Mouse (Mus musculus) limb, embryonic 10.5 days (tissue): ENCODE results near the gene Rad52. TPM values are rescaled to one million over a fixed set of nuclear protein-coding genes. Genes with fewer than 3 reads are reported as not detected.

Source experiments
- DNase-seq: peaks from one replicate; pipeline ENCODE4 v3.0.0-alpha.2; 2017; ENCODE audit warnings: low spot score
- H3K27ac ChIP-seq: fragments of 300-500 bp; sonication (generic); 2 replicates; pipeline ENCODE4 v1.5.1; 2016; ENCODE audit warnings: mild to moderate bottlenecking
- H3K27me3 ChIP-seq: fragments of 300-500 bp; sonication (generic); 2 replicates; pipeline ENCODE4 v1.6.1; 2016; ENCODE audit warnings: low read depth, mild to moderate bottlenecking; ENCODE audit not compliant: poor library complexity, severe bottlenecking
- H3K36me3 ChIP-seq: fragments of 300-500 bp; sonication (generic); 2 replicates; pipeline ENCODE4 v1.6.1; 2016; ENCODE audit warnings: mild to moderate bottlenecking, moderate library complexity
- H3K4me1 ChIP-seq: fragments of 300-500 bp; sonication (generic); 2 replicates; pipeline ENCODE4 v1.6.1; 2016
- H3K4me3 ChIP-seq: fragments of 300-500 bp; sonication (generic); 2 replicates; pipeline ENCODE4 v1.5.1; 2016; ENCODE audit warnings: mild to moderate bottlenecking, moderate library complexity
- H3K9me3 ChIP-seq: fragments of 300-500 bp; sonication (generic); replicated peaks from 2 replicates; pipeline ENCODE4 v1.6.1; 2016; ENCODE audit warnings: mild to moderate bottlenecking
- WGBS: fragments of 180-500 bp; shearing (Covaris S2); methylation state at CpG from one replicate; pipeline ENCODE4 v1.1.7; 2016; 5-methylcytosine and 5-hydroxymethylcytosine counted together
- polyA plus RNA-seq: library from polyadenylated mRNA; unstranded; fragments of >200 nt; fragmentation: Nextera tagmentation; extraction: Ambion mirVana; gene quantifications from 2 replicates; pipeline ENCODE4 v1.2.1, GENCODE M21; 2016

The Rad52 gene
- polyA plus RNA-seq, 1 experiment from 2014 or later = 25.6 TPM

DNA sequence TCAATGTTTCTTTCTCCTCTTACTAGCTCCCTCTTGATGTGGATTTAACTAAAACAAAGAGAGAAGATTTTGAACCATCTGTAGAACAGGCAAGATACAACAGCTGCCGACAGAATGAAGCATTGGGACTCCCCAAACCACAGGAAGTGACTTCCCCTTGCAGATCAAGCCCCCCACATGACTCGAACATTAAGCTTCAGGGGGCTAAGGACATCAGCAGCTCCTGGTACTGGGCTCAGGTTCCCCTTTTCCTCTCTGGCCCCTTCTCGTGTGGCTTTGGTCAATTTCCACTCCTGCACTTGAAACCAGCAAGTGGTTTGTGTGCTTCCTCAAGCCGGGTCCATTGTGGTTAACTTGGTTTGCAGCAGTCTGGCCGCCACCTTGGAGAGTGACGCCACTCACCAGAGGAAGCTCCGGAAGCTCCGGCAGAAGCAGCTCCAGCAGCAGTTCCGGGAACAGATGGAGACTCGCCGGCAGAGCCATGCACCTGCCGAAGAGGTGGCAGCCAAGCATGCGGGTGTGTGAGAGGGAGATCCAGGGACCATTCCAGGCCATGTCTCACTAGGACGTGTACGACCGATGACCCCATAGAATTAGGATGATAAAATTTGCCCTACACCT is 16.2 kb downstream of the Rad52 start:
- 89% methylated on average over 16 of the region's 16 CpGs for WGBS
- Histone ChIP-seq H3K27me3 (no peaks in the 10 kb centered on the region), H3K9me3 (no peaks in the 10 kb centered on the region), H3K27ac (no peak overlapping the region), H3K36me3 (peaks cover 90% of the 10 kb centered on the region), H3K4me3 (no peak overlapping the region), H3K4me1 (no peaks in the 10 kb centered on the region)
- no peak for DNase-seq

DNA sequence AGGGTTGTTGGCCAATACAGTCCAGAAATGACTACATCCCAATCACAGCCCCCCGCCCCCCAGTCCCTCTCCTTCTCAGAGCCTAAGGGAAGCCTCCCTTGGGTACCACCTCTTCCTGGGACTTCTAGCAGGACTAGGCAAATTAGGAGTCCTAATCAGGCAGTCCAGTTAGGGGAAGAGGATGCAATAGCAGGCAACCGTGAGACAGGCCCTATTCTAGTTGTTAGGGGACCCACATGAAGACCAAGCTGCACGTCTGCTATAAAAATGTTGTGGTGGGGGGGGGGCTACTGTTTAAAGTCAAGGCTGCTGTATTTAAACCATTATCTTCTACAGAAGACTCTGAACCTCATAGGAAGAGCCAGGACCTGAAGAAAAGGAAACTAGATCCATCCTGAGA is 19.6 kb downstream of the Rad52 start:
- peaks cover 94% of the 10 kb centered on the region for H3K36me3 ChIP-seq
- H3K9me3 ChIP-seq = no peaks in the 10 kb centered on the region
- 94% methylated on average over 3 of the region's 3 CpGs for WGBS
- H3K27me3 ChIP-seq = no peaks in the 10 kb centered on the region
- no peak for DNase-seq
- H3K4me1 ChIP-seq = no peaks in the 10 kb centered on the region
- no peak overlapping the region for H3K27ac ChIP-seq
- H3K4me3 ChIP-seq = no peak overlapping the region

DNA sequence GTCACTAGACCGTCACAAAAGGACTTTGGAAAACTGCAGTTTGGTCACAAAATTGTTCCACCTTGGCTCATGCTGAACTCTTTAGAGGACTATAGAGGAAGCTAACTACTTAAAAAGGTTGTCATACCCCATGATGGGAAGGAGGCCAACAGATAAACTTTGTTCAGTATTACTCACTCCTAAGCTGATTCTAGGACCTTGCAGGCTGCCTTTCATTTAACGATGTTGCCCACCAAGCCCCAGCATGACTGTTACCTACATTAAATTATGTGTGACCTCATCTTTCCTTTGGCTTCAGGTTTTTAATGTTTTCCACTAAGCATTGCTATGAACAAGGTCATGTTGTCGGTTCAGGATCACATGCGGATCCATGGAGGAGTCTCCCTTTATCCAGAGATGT is 20.0 kb downstream of the Rad52 start:
- H3K4me1 ChIP-seq = no peaks in the 10 kb centered on the region
- 94% methylated on average over 4 of the region's 4 CpGs for WGBS
- H3K27me3 ChIP-seq = no peaks in the 10 kb centered on the region
- DNase-seq = no peak
- H3K4me3 ChIP-seq = no peak overlapping the region
- H3K27ac ChIP-seq = no peak overlapping the region
- peaks cover 95% of the 10 kb centered on the region for H3K36me3 ChIP-seq
- no peaks in the 10 kb centered on the region for H3K9me3 ChIP-seq

DNA sequence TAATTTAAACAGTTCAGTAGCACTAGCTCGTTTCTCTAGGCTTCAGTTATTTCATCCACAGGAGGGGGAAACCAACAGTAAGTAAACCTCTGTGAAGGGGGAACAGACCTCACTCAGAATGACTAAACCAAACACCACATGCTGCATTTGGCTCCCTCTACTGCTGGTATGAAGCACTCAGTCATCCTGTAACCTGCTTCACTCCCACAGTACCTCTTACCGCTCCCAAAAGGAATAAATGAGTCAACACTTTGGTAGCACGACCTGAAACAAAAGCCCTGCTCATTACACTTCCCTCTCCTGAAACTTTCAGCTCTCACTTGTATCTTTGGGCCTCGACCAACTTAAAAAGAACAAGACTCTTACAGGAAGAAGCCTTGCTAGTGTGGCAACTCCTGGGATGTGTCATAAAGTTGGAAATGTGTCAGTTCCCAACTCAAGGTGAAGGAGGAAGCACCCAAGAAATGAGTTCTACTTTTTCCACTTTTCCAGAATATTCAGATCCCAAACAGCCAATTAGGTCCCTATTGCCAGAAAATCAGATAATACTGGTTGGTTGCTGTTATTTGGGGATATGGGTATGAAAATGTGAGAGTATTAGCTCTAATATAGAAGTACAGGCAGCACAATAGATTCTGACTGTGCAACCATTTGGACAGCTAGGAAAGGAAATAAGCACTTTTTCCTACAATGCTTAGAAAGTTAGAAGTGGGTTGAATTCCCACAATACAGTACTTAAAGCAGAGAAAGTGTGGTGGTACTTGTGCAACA is 21.9 kb downstream of the Rad52 start:
- H3K4me3 ChIP-seq = no peak overlapping the region
- no peaks in the 10 kb centered on the region for H3K27me3 ChIP-seq
- H3K36me3 ChIP-seq = peaks cover 98% of the 10 kb centered on the region
- no peaks in the 10 kb centered on the region for H3K9me3 ChIP-seq
- H3K4me1 ChIP-seq = no peaks in the 10 kb centered on the region
- H3K27ac ChIP-seq = no peak overlapping the region
- DNase-seq = no peak
- 59% methylated on average over 4 of the region's 4 CpGs for WGBS

Other genes starting within 250 kb of the Rad52 start
- gene Erc1, start 54.5 kb upstream of the Rad52 start, polyA plus RNA-seq = 23.3 and 27.7 TPM in 2 replicates
- gene Wnk1, start 136.0 kb downstream of the Rad52 start, polyA plus RNA-seq = 40.5 and 43.9 TPM in 2 replicates
- gene Ninj2, start 190.7 kb downstream of the Rad52 start, polyA plus RNA-seq = 0.31 TPM in 1 of 2 replicates, not detected in the other